Mouse (Mus musculus) brain, embryonic 14.5 days (tissue): ENCODE data around the gene Gli2. TPM values are rescaled to one million over a fixed set of nuclear protein-coding genes. Genes with fewer than 3 reads are reported as not detected.

Experiments used
- DNase-seq: peaks from one replicate; pipeline ENCODE4 v3.0.0-alpha.2; 2011; ENCODE audit warnings: low read depth
- CTCF ChIP-seq: fragments of 200-500 bp; IDR thresholded peaks from 2 replicates; pipeline ENCODE4 v1.5.1; 2012; ENCODE audit warnings: inconsistent platforms, mild to moderate bottlenecking, moderate library complexity, borderline replicate concordance; ENCODE audit not compliant: insufficient read depth, insufficient read length; ENCODE audit errors: extremely low read depth
- POLR2A ChIP-seq: fragments of 200-500 bp; IDR thresholded peaks from 2 replicates; pipeline ENCODE4 v1.6.1; 2012; ENCODE audit warnings: mild to moderate bottlenecking, inconsistent platforms, borderline replicate concordance; ENCODE audit not compliant: poor library complexity, insufficient read depth, insufficient read length, severe bottlenecking; ENCODE audit errors: extremely low read depth
- polyA plus RNA-seq: library from polyadenylated mRNA; depleted of rRNA; stranded (reverse); fragments of >200 nt; gene quantifications from 2 replicates; pipeline ENCODE4 v1.2.3, GENCODE M21; 2012

Gli2 gene
- polyA plus RNA-seq, 1 experiment, result 8.3 TPM

DNA sequence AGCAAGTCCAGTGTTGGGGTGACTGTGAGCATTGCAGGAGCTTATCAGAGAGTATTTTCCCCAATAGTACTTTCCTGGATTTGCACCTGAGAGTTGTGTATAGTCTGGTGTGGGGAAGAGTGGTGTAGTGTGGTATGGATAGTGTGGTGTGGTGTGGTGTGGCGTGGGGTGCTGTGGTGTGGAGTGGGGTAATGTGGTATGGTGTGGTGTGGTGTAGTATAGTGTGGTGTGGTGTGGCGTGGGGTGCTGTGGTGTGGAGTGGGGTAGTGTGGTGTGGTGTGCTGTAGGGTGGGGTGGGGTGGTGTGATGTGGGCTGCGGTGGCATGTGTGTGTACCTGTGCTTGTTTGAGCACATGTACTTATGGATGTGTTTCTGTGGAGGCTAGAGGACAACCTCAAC lies 246.7 kb downstream of the Gli2 start:
- TF ChIP-seq CTCF (no peak), POLR2A (no peak)
- DNase-seq, result no peak

DNA sequence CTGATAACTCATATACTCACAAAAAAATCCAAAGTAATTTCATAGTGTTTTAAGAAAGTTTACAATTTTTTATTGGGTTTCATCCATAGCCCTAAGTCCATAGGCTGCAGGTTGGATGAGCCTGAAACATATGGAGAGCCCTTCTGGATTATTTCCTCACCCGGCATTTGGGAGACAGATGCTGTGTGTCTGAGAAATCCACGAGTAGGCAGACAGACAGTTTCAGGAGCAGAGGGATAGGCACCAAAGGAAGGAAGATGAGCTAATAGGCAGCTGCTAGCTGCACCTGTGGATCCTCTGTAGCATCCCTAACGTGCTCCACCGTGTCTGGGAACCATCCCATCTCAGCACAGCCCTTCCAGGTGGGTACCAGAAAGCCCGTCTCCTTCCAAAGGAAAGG lies 251.3 kb downstream of the Gli2 start:
- no peak for TF ChIP-seq POLR2A
- TF ChIP-seq CTCF, result no peak
- DNase-seq, result peak; percentile 26

DNA sequence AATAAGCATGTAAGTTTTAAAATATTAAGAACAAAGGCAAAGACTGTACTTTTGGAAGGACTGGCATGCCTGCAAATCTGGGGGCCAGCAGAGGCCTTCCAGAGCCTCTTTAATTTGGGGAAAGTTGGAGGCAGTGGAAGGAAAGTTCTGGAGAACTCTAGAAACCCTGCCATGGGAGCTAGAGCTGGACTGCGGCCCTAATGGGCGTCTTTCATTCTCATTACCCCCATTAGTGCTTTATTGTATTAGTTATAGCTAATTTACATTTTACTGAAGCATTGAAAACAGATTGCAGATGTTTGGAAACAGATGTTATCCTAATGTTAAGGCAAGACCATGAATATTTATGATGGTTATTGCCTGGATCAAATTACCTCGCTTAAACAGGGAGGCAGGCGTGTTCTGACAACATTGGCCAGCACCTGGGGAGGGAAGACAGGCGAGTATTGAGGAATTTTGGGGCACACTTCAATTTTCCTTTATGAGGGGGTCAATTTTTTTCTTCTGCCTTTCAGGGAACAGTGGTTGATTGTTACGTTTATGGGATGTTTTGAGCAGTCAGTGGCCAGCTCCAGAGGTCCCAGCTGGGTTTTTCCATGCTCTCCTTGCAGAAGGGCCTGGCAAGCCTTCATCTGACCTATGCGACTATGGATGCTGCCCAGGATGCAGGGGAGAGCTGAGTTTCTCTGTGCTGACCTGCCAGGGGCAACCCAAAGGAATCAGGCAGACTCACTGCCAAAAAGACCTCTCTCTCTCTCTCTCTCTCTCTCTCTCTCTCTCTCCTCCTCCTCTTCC lies 253.9 kb downstream of the Gli2 start:
- DNase-seq, result no peak
- TF ChIP-seq POLR2A, result no peak
- no peak for TF ChIP-seq CTCF

DNA sequence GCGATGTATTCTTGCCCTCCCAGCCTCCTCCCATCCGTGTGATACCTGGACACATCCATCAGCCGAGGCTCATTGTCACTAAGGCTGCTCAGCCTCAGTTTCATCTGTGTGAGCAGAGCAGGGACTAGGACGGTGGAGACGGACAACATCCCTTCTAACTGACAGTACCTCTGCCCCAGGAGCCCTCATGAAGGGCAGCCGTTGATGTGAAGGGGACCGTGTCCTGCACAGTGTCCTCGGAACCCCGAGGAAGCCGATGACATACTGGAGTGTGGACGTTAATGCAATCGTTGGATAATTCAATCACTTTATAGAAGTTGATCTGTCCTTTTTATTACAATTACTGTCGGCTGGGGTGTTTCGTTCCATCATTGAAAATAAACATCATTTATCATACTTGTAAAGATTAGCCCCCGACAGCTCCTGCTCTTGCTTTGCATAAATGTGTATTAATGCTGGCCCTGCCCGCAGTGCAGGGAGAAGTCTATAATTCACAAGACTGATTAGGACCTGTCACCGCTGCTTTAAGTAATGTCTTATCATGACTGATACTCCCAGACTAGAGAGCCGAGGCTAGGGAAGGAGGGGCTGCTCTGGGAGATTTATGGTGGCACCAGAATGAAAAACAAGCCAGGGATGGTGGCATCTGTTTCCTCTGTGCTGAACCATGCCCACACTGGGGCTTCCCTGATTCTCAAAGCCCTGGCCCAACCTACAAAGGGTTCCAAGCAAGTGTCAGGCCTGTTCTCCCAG lies 257.8 kb downstream of the Gli2 start:
- no peak for TF ChIP-seq POLR2A
- TF ChIP-seq CTCF, result no peak
- DNase-seq, result peak; percentile 35

DNA sequence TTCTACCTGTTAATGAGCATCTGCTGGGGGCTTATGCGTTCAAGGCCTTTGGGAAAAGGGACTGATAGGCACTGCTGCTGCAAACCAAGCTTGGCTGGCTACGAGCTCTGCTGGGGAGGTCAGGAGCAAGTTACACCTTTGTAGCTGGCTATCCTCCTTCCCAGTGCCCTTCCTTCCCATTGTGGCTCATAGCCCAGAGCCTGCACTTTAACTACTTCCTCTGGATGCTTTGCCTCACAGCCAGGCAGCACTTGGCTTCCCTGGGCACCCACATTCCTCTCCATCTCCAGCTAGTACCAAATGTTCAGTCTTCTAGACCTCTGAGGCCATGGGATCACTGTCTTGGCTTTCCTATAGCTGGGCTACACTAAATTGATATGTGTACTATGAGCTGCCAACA lies 263.5 kb downstream of the Gli2 start:
- no peak for DNase-seq
- no peak for TF ChIP-seq CTCF
- no peak for TF ChIP-seq POLR2A

DNA sequence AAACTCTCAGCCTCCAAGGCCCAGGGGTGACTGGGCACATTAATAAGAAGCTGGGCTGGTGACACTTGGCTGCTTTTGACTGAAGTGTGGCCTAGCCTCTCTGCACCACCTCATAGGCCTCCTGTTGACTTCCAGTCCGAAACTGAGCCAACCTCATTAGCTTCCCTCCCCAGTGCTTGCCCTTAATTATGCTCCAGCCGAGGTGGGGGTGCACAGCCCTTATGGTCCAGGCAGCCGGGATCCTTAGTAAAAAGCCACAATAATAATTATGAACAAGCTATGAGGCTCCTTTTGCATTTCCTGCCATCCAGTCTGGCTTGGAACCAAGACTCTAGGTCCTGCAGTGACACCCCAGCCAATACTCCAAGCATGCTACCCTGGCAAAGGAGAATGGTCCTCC lies 264.0 kb downstream of the Gli2 start:
- TF ChIP-seq POLR2A (no peak), CTCF (no peak)
- peak; percentile 71 for DNase-seq

DNA sequence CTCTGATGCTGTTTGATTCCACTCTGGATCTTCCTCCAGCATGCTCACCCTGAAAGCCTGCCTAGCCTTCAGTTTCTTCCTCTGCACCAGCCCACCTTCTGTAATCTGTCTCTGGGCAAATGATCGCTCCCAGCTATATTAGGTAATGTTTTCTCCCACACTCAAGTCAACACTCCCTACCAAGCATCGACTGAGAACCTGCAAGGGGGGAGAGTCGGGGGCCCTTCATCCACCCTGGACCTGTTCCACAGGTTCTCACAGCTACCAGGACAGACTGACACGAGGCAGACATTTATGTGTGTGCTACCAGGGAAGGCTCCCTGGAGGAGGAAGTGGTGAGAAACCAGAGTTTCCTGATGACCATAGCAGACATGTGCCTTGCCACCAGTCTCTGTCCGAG lies 264.6 kb downstream of the Gli2 start:
- TF ChIP-seq POLR2A (no peak), CTCF (no peak)
- DNase-seq, result no peak

DNA sequence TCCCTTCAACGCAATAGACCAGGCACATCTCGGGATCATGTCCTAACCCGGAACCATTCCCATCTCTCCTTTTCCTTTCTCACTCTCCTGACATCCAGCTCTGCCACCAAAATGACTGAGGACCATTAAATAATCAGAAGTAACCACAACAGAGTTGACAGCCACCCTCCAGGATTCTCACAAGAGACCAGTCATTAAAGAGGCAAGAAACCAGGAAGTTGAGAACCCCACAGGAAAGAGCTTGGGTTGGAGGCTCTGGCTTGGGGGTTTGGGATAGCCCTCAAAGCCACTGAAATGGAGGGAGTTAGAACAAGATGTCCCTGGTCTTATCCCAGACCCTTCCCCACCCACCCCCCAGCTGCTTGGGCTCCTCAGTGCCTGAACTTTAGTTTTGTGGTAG lies 265.9 kb downstream of the Gli2 start:
- TF ChIP-seq POLR2A (no peak), CTCF (no peak)

More for the DNA sequence above, 265.9 kb downstream of the Gli2 start:
- no peak for DNase-seq
